Mouse (Mus musculus): ENCODE data around the gene Rnd1.

DNA sequence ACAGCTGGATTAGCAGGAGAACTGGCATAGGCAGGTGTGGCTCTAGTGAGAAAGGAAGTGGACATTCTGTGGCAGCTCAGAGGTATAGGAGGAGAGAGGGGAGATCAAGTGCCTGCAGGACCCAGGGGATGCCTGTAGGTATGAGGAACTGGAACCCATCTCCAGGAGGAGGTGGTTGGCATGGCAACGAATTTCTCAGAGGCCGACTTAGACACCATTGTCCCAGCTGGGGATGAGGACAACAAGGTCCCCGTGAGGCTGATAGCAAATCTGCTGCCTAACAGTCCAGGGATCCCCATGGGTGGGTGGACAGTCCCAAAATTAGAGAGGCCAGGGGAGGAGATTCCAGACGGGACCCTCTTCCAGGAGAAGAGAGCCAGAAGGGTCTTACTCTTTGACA is 44.3 kb downstream of the Rnd1 start:
- TF ChIP-seq CTCF (IDR thresholded peaks at IDR 0.05; ENCODE audit: extremely low read depth, insufficient read depth, low read length) (no peak), POLR2A (IDR thresholded peaks at IDR 0.05; ENCODE audit: extremely low read depth, insufficient read depth, low read length) (no peak)

Data from cortical plate, adult 2 months (tissue).